Mouse (Mus musculus): ENCODE measurements around the gene Gm44596.

The Gm44596 gene

DNA sequence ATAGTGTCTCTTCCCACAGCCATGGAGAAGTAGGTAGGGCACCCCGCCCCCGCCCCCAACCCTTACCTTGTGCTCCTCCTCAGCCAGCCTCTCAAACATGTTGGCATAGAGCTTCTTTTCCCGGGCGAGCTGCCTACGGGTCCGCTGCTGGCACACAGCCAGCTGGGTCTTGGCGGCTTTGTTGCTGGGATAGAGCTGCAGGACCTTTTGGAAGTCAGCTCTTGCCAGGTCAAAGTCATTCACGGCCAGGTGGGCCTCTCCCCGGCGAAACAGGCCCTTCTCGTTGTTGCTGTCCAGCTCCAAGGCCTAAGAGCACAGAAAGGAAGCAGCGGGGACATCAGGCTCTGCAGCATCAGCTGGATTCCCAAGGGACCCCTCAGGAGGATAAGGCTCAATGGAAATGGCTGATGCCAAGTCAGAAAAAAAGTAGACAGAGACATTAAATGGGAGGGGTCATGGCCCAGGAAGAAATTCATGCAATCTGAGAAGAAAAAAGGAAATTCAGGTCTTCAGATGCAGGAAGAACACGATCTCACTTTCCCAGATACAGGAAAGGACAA lies 57.1 kb downstream of the Gm44596 start:
- no peak for DNase-seq

DNA sequence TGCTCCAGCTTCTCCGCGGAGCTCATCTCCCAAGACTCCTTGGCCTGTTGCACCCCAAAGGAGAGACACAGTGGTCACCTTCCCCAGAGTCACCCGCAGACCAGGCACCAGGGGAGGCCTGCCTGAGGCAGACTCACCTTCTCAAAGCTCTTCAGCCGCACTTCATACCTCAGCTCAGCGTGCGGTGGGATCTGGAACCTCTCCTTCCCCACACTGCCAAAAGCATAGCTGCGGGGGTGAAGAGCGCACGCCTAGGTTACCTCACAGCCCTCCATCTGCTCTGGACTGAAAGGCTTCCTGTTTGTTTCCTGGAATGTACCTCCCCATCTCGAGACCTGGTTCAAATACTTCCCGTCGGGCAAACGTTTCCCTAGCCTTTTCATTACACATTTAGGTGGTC lies 58.3 kb downstream of the Gm44596 start:
- no peak for DNase-seq

- DNase-seq: peak; percentile 91
Observed at GRCm38 (mm10) chr6:128435474-128435873, 60.2 kb downstream of the Gm44596 start.

DNA sequence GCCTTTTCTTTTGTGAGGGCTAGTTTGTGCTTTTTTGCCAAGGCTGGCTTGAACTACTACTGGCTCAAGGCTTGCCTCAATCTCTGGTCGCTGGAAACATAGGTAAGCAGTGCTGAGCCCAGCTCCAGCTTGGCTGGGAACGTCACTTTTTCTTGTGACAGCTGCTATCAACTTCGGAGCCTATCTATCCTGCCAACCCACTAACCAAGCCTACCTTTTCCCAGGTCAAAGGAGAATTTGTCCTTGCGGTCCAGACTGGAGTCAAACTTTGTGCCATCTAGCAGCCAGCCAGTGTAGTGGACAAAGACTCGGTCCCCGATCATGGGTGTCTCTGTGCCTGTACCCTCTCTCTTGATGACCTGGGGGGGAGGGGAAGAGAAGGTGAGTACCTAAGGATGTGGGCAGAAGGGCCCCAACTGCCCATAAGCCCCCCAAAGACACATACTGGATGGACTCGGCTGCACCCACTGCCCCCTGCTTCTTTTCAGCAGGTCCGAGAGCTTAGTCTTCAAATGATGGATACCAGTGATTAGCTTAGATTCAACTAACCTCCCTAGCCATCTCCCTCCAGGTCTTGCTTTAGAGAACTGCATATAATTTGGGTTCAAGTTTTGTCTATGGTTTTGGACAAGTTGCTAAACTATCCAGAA lies 61.2 kb downstream of the Gm44596 start:
- DNase-seq: no peak

DNA sequence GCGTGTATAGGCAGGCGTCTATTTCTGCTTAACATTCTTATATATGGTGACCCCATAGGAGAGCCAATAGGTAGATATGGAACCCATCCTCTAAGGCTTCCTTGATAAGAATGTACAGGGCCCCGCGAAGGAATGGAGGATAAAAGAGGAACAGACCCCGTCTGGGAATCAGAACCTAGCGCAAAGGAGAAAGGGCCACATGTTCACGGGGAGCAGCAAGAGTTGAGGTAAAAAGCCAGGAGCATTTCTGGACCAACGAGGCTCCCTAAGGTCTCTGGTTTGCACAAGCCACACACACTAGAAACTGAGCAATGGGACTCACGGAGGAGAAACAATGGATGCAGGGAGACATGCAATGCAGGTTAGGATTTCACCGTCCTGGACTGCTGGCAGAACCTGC lies 62.0 kb downstream of the Gm44596 start:
- no peak for DNase-seq

- peak; percentile 91 for DNase-seq
Observed at GRCm38 (mm10) chr6:128437731-128438316, 62.5 kb downstream of the Gm44596 start.

GRCm38 (mm10) chr6:128438317-128438870 lies 63.1 kb downstream of the Gm44596 start, which contains the start of gene Fkbp4:
Gene Fkbp4 (minus strand): TSS chr6:128438677.
- DNase-seq: peak; percentile 94

GRCm38 (mm10) chr6:128438871-128439341 lies 63.6 kb downstream of the Gm44596 start:
- DNase-seq: no peak

DNA sequence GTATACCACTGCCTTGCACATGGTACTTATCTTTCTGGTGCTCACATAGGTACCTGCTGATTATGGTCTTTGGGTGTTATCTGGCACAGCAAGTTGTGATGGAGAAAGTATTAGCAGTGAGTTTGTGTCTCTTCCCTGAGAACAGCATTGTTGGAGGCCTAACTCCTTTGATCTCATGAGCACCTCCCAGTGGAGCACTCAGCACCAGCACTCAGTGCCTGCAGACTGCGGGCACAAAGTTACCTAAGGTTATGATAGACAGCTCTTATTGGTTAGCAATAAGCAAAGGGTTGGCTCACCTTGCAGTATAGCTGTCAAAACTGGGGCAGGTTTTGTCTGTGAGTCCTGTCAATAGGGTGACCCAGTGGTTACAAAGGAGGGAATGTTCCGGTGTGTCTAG lies 64.9 kb downstream of the Gm44596 start:
- no peak for DNase-seq

- peak; percentile 89 for DNase-seq
Observed at GRCm38 (mm10) chr6:128445761-128446535, 70.6 kb downstream of the Gm44596 start.

DNA sequence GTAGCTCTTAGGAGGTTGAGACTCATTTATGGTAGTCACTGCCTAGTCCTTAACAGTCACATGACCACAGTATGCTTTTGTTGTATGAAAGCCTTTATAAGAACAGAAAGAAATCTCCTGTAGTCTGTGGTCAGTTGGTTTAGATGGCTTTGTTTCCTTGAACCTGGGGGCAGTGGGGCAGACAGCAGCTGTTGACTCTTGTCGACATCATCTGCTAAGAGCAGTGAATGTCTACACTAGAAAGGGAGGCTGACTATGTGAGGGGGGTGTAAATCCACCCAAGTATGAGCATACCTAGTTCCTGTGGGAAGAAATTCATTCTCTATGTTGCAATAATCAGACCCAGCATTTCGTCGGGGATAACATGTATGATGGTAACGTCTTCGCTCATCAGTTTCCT lies 71.8 kb downstream of the Gm44596 start:
- no peak for DNase-seq

GRCm38 (mm10) chr6:128455835-128456605 lies 80.7 kb downstream of the Gm44596 start:
- DNase-seq: no peak
